9 mouse cellular contexts compared by ENCODE assay signal in genomic region chr14:96518151-96518953, GRCm38 (mm10). TPM values are rescaled to one million over a fixed set of nuclear protein-coding genes. Genes with fewer than 3 reads are reported as not detected.
A peak's percentile ranks its signal among the peaks of the same experiment; 100 is the strongest.
DNase-seq lines count a peak whose midpoint lies in the region; ATAC-seq and TF ChIP-seq lines count a peak whose summit lies in the region.
"Had no signal": no experiment of that assay in that cellular context is flagged by ENCODE, and none has a peak within 500 bp of the region (broad histone marks: within the 10 kb centered on the region; RNA-seq: fewer than 3 reads in every experiment).

No protein-coding gene starts in this region.

- no peak for DNase-seq in lung, postnatal 0 days (ENCODE audit: low spot score)
- DNase-seq in lung, postnatal 14 days: no peak
- DNase-seq in hindbrain, embryonic 14.5 days (ENCODE audit: low spot score): peak; percentile 59
- peak; percentile 1 for DNase-seq in yolk sac, embryonic 10.5 days (ENCODE audit: low spot score)
- DNase-seq in gastrocnemius, postnatal 14 days: no peak
- no peak for DNase-seq in spleen, adult 12 weeks (ENCODE audit: low spot score)

- H3K9me3 ChIP-seq in lung, postnatal 0 days (ENCODE audit: low read length): no peaks in the 10 kb centered on the region
- no peaks in the 10 kb centered on the region for H3K9me3 ChIP-seq in embryonic facial prominence, embryonic 12.5 days
- no peaks in the 10 kb centered on the region for H3K9me3 ChIP-seq in hindbrain, embryonic 14.5 days (ENCODE audit: control insufficient read depth, low read length)
- H3K9me3 ChIP-seq in midbrain, embryonic 13.5 days: no peaks in the 10 kb centered on the region

- no peak for TF ChIP-seq CTCF in lung, postnatal 0 days (IDR thresholded peaks at IDR 0.05)

- WGBS in lung, postnatal 0 days: 3% methylated on average over 35 of the region's 35 CpGs
- WGBS in embryonic facial prominence, embryonic 12.5 days: under 1% methylated on average over 35 of the region's 35 CpGs
- WGBS in hindbrain, embryonic 14.5 days: under 1% methylated on average over 35 of the region's 35 CpGs
- under 1% methylated on average over 35 of the region's 35 CpGs for WGBS in midbrain, embryonic 13.5 days

- no peaks in the 10 kb centered on the region; the same call in 1 of the 2 replicates for H3K4me1 ChIP-seq in lung, postnatal 0 days (ENCODE audit: insufficient read depth, low read depth, low read length)
- H3K4me1 ChIP-seq in embryonic facial prominence, embryonic 12.5 days: no peaks in the 10 kb centered on the region
- H3K4me1 ChIP-seq in hindbrain, embryonic 14.5 days (replicated peaks; ENCODE audit: control insufficient read depth, insufficient read depth, low read length): 0 out of 2 replicates have a peak, but pooled peaks cover 7% of the 10 kb centered on the region
- H3K4me1 ChIP-seq in midbrain, embryonic 13.5 days (replicated peaks): peaks cover 9% of the 10 kb centered on the region; the same call in 1 of the 2 replicates

- no peak overlapping the region for H3K4me3 ChIP-seq in lung, postnatal 0 days (ENCODE audit: low read depth, low read length)
- H3K4me3 ChIP-seq in embryonic facial prominence, embryonic 12.5 days: peak overlapping the region; percentile 37
- H3K4me3 ChIP-seq in hindbrain, embryonic 14.5 days (replicated peaks; ENCODE audit: low read length): peak overlapping the region; percentile 57
- H3K4me3 ChIP-seq in midbrain, embryonic 13.5 days (replicated peaks): peak overlapping the region; percentile 71
- H3K4me3 ChIP-seq: erythroblast, embryonic 14.5 days had no signal

- intact Hi-C loops in gastrocnemius, postnatal 14 days (cut with DNase I; ENCODE audit: low total_unique reads): no loop called here

- H3K36me3 ChIP-seq in lung, postnatal 0 days (ENCODE audit: insufficient read depth, low read length): no peaks in the 10 kb centered on the region
- H3K36me3 ChIP-seq in embryonic facial prominence, embryonic 12.5 days: no peaks in the 10 kb centered on the region
- no peaks in the 10 kb centered on the region for H3K36me3 ChIP-seq in hindbrain, embryonic 14.5 days (replicated peaks; ENCODE audit: control insufficient read depth, insufficient read depth)
- H3K36me3 ChIP-seq in midbrain, embryonic 13.5 days: no peaks in the 10 kb centered on the region

- no peak overlapping the region for H3K27ac ChIP-seq in lung, postnatal 0 days (ENCODE audit: low read length)
- no peak overlapping the region for H3K27ac ChIP-seq in embryonic facial prominence, embryonic 12.5 days
- H3K27ac ChIP-seq in hindbrain, embryonic 14.5 days: peak overlapping the region; percentile 81
- peak overlapping the region; percentile 88 for H3K27ac ChIP-seq in midbrain, embryonic 13.5 days

- no peak overlapping the region for H3K9ac ChIP-seq in lung, postnatal 0 days (replicated peaks; ENCODE audit: low read depth)
- peak overlapping the region; percentile 22 for H3K9ac ChIP-seq in embryonic facial prominence, embryonic 12.5 days
- peak overlapping the region; percentile 66 for H3K9ac ChIP-seq in hindbrain, embryonic 14.5 days
- peak overlapping the region; percentile 81 for H3K9ac ChIP-seq in midbrain, embryonic 13.5 days (replicated peaks)

- H3K27me3 ChIP-seq in lung, postnatal 0 days (replicated peaks; ENCODE audit: insufficient read depth, low read length): no peaks in the 10 kb centered on the region
- H3K27me3 ChIP-seq in embryonic facial prominence, embryonic 12.5 days: peaks cover 27% of the 10 kb centered on the region
- H3K27me3 ChIP-seq in hindbrain, embryonic 14.5 days (ENCODE audit: control insufficient read depth, insufficient read depth, low read length): no peaks in the 10 kb centered on the region
- no peaks in the 10 kb centered on the region for H3K27me3 ChIP-seq in midbrain, embryonic 13.5 days

- TF ChIP-seq EP300 in lung, postnatal 0 days (IDR thresholded peaks at IDR 0.05): no peak

- no peak for ATAC-seq in lung, postnatal 0 days
- ATAC-seq in embryonic facial prominence, embryonic 12.5 days (ENCODE audit: insufficient number of reproducible peaks, insufficient read depth, low FRiP score, low TSS enrichment): peak; percentile 69; the same call in 1 of the 2 replicates
- ATAC-seq in hindbrain, embryonic 14.5 days (ENCODE audit: low FRiP score): peak; percentile 91
- peak; percentile 92 for ATAC-seq in midbrain, embryonic 13.5 days

- H3K4me2 ChIP-seq in lung, postnatal 0 days (replicated peaks; ENCODE audit: low read depth, low read length): peak overlapping the region; percentile 42
- H3K4me2 ChIP-seq in embryonic facial prominence, embryonic 12.5 days (replicated peaks): peak overlapping the region; percentile 83
- peak overlapping the region; percentile 74 for H3K4me2 ChIP-seq in hindbrain, embryonic 14.5 days (replicated peaks)
- H3K4me2 ChIP-seq in midbrain, embryonic 13.5 days (replicated peaks): peak overlapping the region; percentile 94

RNA-seq across cellular contexts. Expression of gene Klhl1, which starts 0.6 kb away (rescaled TPM):
- polyA plus RNA-seq in lung, postnatal 0 days (2015; fragmentation: Nextera tagmentation; extraction: Ambion mirVana): not detected in 2 replicates
- 0.19 and 0.20 TPM in 2 replicates for polyA plus RNA-seq in embryonic facial prominence, embryonic 12.5 days (2016; fragmentation: Nextera tagmentation; extraction: Ambion mirVana)
- 8.8 and 12.0 TPM in 2 replicates for polyA plus RNA-seq in hindbrain, embryonic 14.5 days (2014; fragmentation: Nextera tagmentation; extraction: Ambion mirVana)
- 8.5 and 9.3 TPM in 2 replicates for polyA plus RNA-seq in midbrain, embryonic 13.5 days (2015; fragmentation: Nextera tagmentation; extraction: Ambion mirVana)
- total RNA-seq in gastrocnemius, postnatal 14 days (2021): not detected
- polyA plus RNA-seq: erythroblast, embryonic 14.5 days had no signal

Comparison
In these comparisons a context has a peak if more than half of its experiments do, and no peak if none do; other contexts are left out.
1. DNase-seq: peak in hindbrain, embryonic 14.5 days (single experiment) and yolk sac, embryonic 10.5 days (single experiment); none in lung, postnatal 0 days (single experiment), lung, postnatal 14 days (single experiment), gastrocnemius, postnatal 14 days (single experiment) and spleen, adult 12 weeks (single experiment).
2. H3K27ac ChIP-seq: peak in hindbrain, embryonic 14.5 days (single experiment) and midbrain, embryonic 13.5 days (single experiment); none in lung, postnatal 0 days (single experiment) and embryonic facial prominence, embryonic 12.5 days (single experiment).
3. H3K4me2 ChIP-seq: peak in every context shown above with its lines; median percentile 94 in midbrain, embryonic 13.5 days; 83 in embryonic facial prominence, embryonic 12.5 days; 74 in hindbrain, embryonic 14.5 days; 42 in lung, postnatal 0 days.